Comparison of ENCODE assay signal across 9 mouse cellular contexts in genomic region chr1:143730899-143731298, GRCm38 (mm10). TPM values are rescaled to one million over a fixed set of nuclear protein-coding genes. Genes with fewer than 3 reads are reported as not detected.
DNase-seq lines count a peak whose midpoint lies in the region; ATAC-seq and TF ChIP-seq lines count a peak whose summit lies in the region.
"Had no signal": no experiment of that assay in that cellular context is flagged by ENCODE, and none has a peak within 500 bp of the region (broad histone marks: within the 10 kb centered on the region; RNA-seq: fewer than 3 reads in every experiment).

No protein-coding gene starts in this region.

- no peak for TF ChIP-seq POLR2A in kidney, adult 2 months (IDR thresholded peaks at IDR 0.05; ENCODE audit: low read depth, low read length)

- H3K4me1 ChIP-seq in kidney, adult 2 months (ENCODE audit: control insufficient read depth, insufficient read depth, low read length): no peaks in the 10 kb centered on the region
- H3K4me1 ChIP-seq: embryonic facial prominence, embryonic 15.5 days had no signal

- DNase-seq in kidney, adult 2 months: peak; percentile 28
- no peak for DNase-seq in kidney, postnatal 14 days
- peak; percentile 94 for DNase-seq in ES-CJ7 (ENCODE audit: low read depth, low spot score)
- peak; percentile 56 for DNase-seq in embryo, embryonic 10.5 days (ENCODE audit: low spot score)
- no peak for DNase-seq in frontal cortex, postnatal 36 days (ENCODE audit: low spot score in 2 of 2)
- no peak for DNase-seq in heart, postnatal 36 days
- DNase-seq in testis, postnatal 10 days (ENCODE audit: low spot score): no peak

- no peaks in the 10 kb centered on the region for H3K36me3 ChIP-seq in kidney, adult 2 months (ENCODE audit: control insufficient read depth, insufficient read depth, low read length)
- H3K36me3 ChIP-seq: embryonic facial prominence, embryonic 15.5 days had no signal

- no peak overlapping the region for H3K4me3 ChIP-seq in kidney, adult 2 months (ENCODE audit: insufficient read depth, low read depth, low read length)
- H3K4me3 ChIP-seq: embryonic facial prominence, embryonic 15.5 days had no signal

- peak; percentile 97 for ATAC-seq in megakaryocyte progenitor cell, adult 5-6 weeks (replicated peaks; ENCODE audit: poor library complexity)

- H3K27ac ChIP-seq in kidney, adult 2 months (ENCODE audit: insufficient read depth, low read depth, low read length): no peak overlapping the region
- H3K27ac ChIP-seq: embryonic facial prominence, embryonic 15.5 days had no signal

- intact Hi-C loops in heart, postnatal 36 days (cut with DNase I): no loop called here

- WGBS in kidney, adult 2 months: 80% methylated on average over 2 of the region's 2 CpGs

- no peaks in the 10 kb centered on the region for H3K27me3 ChIP-seq in kidney, adult 2 months (replicated peaks; ENCODE audit: control insufficient read depth, insufficient read depth, low read length)
- H3K27me3 ChIP-seq: embryonic facial prominence, embryonic 15.5 days had no signal

- peak; percentile 46 for TF ChIP-seq CTCF in kidney, adult 2 months (conservative IDR thresholded peaks at IDR 0.05; ENCODE audit: insufficient read depth, insufficient read length, low read depth, low read length)

RNA-seq across cellular contexts. Expression of gene Glrx2, which starts 14.8 kb away (rescaled TPM):
- polyA plus RNA-seq in kidney, adult 2 months (2012; rRNA removed): 26.6 and 28.5 TPM in 2 replicates
- 82.6 and 87.7 TPM in 2 replicates for total RNA-seq in megakaryocyte progenitor cell, adult 5-6 weeks (2015)
- 31.9 and 37.4 TPM in 2 replicates for total RNA-seq in megakaryocyte progenitor cell, adult 5-6 weeks (2017)
- total RNA-seq in heart, postnatal 36 days (2021): 10 to 100 TPM; 81.7 to 87.3 TPM

RNA-seq across cellular contexts. Expression of gene Cdc73, which starts 28.2 kb away (rescaled TPM):
- polyA plus RNA-seq in kidney, adult 2 months (2012; rRNA removed): 2.1 and 4.3 TPM in 2 replicates
- 68.6 TPM in 2 replicates for total RNA-seq in megakaryocyte progenitor cell, adult 5-6 weeks (2015)
- total RNA-seq in megakaryocyte progenitor cell, adult 5-6 weeks (2017): 8.0 and 17.6 TPM in 2 replicates
- total RNA-seq in heart, postnatal 36 days (2021): 10 to 100 TPM; 52.5 to 56.5 TPM

RNA-seq across cellular contexts. Expression of gene Trove2, which starts 46.0 kb away (rescaled TPM):
- polyA plus RNA-seq in kidney, adult 2 months (2012; rRNA removed): 1.9 and 2.8 TPM in 2 replicates
- 1.2 and 2.7 TPM in 2 replicates for total RNA-seq in megakaryocyte progenitor cell, adult 5-6 weeks (2015)
- total RNA-seq in megakaryocyte progenitor cell, adult 5-6 weeks (2017): 1.9 and 2.5 TPM in 2 replicates
- 1 to 10 TPM; 7.9 to 9.6 TPM for total RNA-seq in heart, postnatal 36 days (2021)

RNA-seq across cellular contexts. Expression of gene Uchl5, which starts 46.2 kb away (rescaled TPM):
- 2.8 and 4.7 TPM in 2 replicates for polyA plus RNA-seq in kidney, adult 2 months (2012; rRNA removed)
- total RNA-seq in megakaryocyte progenitor cell, adult 5-6 weeks (2015): 177 and 198 TPM in 2 replicates
- total RNA-seq in megakaryocyte progenitor cell, adult 5-6 weeks (2017): 195 and 207 TPM in 2 replicates
- total RNA-seq in heart, postnatal 36 days (2021): 10 to 100 TPM; 17.0 to 18.4 TPM

Comparison
In these comparisons a context has a peak if more than half of its experiments do, and no peak if none do; other contexts are left out.
1. DNase-seq: peak in kidney, adult 2 months (single experiment), ES-CJ7 (single experiment) and embryo, embryonic 10.5 days (single experiment); none in kidney, postnatal 14 days (single experiment), frontal cortex, postnatal 36 days (0 of 2), heart, postnatal 36 days (0 of 2) and testis, postnatal 10 days (single experiment).